Mouse (Mus musculus): ENCODE measurements around the gene Pycr2.

- TF ChIP-seq CTCF (IDR thresholded peaks at IDR 0.05; ENCODE audit: borderline replicate concordance, insufficient read depth, low read depth, low read length) (no peak), POLR2A (IDR thresholded peaks at IDR 0.05; ENCODE audit: borderline replicate concordance, insufficient read depth, low read length) (no peak)
These were observed 52.3 kb downstream of the Pycr2 start for GRCm38 (mm10) chr1:180956401-180956800.

Data from cerebellum, adult 2 months (tissue).